In genomic region chr2:113390935-113391334, GRCm38 (mm10) we compare ENCODE assay signal across 9 mouse cellular contexts.
DNase-seq lines count a peak whose midpoint lies in the region; ATAC-seq lines count a peak whose summit lies in the region.
"Had no signal": no experiment of that assay in that cellular context is flagged by ENCODE, and none has a peak within 500 bp of the region (broad histone marks: within the 10 kb centered on the region; RNA-seq: fewer than 3 reads in every experiment).

No protein-coding gene starts in this region.

- H3K27me3 ChIP-seq in forebrain, embryonic 11.5 days (ENCODE audit: control insufficient read depth, insufficient read depth, low read length) = no peaks in the 10 kb centered on the region
- H3K27me3 ChIP-seq in forebrain, embryonic 10.5 days (ENCODE audit: poor library complexity, severe bottlenecking) = no peaks in the 10 kb centered on the region
- no peaks in the 10 kb centered on the region for H3K27me3 ChIP-seq in intestine, embryonic 14.5 days (replicated peaks; ENCODE audit: control insufficient read depth, insufficient read depth, low read length)
- H3K27me3 ChIP-seq: stomach, embryonic 15.5 days had no signal

- DNase-seq in forebrain, embryonic 11.5 days (ENCODE audit: low spot score) = no peak
- DNase-seq in forebrain, embryonic 10.5 days (ENCODE audit: extremely low spot score, low spot score) = no peak
- peak; percentile 51 for DNase-seq in 416B (ENCODE audit: low read depth)
- peak; percentile 34 for DNase-seq in embryo, embryonic 11.5 days (ENCODE audit: low read depth, low spot score)
- no peak for DNase-seq in intestine, embryonic 14.5 days (ENCODE audit: low spot score)
- peak; percentile 62 for DNase-seq in lung, postnatal 36 days
- no peak for DNase-seq in spleen, postnatal 4 days (ENCODE audit: low spot score in 2 of 2)
- no peak for DNase-seq in right cerebral cortex, postnatal 36 days (ENCODE audit: low spot score in 2 of 2)

- ATAC-seq in forebrain, embryonic 11.5 days (replicated peaks; ENCODE audit: low FRiP score) = peak; percentile 69
- ATAC-seq in intestine, embryonic 14.5 days (replicated peaks; ENCODE audit: low FRiP score, low TSS enrichment, low read depth) = peak; percentile 59; the same call in 1 of the 2 replicates

- H3K9me3 ChIP-seq in forebrain, embryonic 11.5 days (ENCODE audit: control insufficient read depth, low read length) = no peaks in the 10 kb centered on the region
- no peaks in the 10 kb centered on the region for H3K9me3 ChIP-seq in forebrain, embryonic 10.5 days
- no peaks in the 10 kb centered on the region for H3K9me3 ChIP-seq in intestine, embryonic 14.5 days (ENCODE audit: control insufficient read depth, low read length)
- H3K9me3 ChIP-seq: stomach, embryonic 15.5 days had no signal

- no peak overlapping the region for H3K4me2 ChIP-seq in forebrain, embryonic 11.5 days (ENCODE audit: low read depth, low read length, severe bottlenecking)
- no peak overlapping the region for H3K4me2 ChIP-seq in intestine, embryonic 14.5 days (ENCODE audit: low read length)
- H3K4me2 ChIP-seq: stomach, embryonic 15.5 days had no signal

- H3K4me3 ChIP-seq in forebrain, embryonic 11.5 days (ENCODE audit: low read depth, low read length) = no peak overlapping the region
- H3K4me3 ChIP-seq in forebrain, embryonic 10.5 days = no peak overlapping the region
- no peak overlapping the region for H3K4me3 ChIP-seq in intestine, embryonic 14.5 days (ENCODE audit: low read depth, low read length)
- H3K4me3 ChIP-seq: stomach, embryonic 15.5 days had no signal

- no peak overlapping the region for H3K9ac ChIP-seq in forebrain, embryonic 11.5 days (ENCODE audit: low read length)
- no peak overlapping the region for H3K9ac ChIP-seq in intestine, embryonic 14.5 days (ENCODE audit: low read length)
- H3K9ac ChIP-seq: stomach, embryonic 15.5 days had no signal

- H3K27ac ChIP-seq in forebrain, embryonic 11.5 days (ENCODE audit: low read depth, low read length) = no peak overlapping the region
- no peak overlapping the region for H3K27ac ChIP-seq in forebrain, embryonic 10.5 days
- H3K27ac ChIP-seq in intestine, embryonic 14.5 days (ENCODE audit: low read depth) = no peak overlapping the region
- H3K27ac ChIP-seq: stomach, embryonic 15.5 days had no signal

- WGBS in forebrain, embryonic 11.5 days = 50% methylated on average over 3 of the region's 3 CpGs
- 48% methylated on average over 3 of the region's 3 CpGs for WGBS in forebrain, embryonic 10.5 days
- 46% methylated on average over 3 of the region's 3 CpGs for WGBS in intestine, embryonic 14.5 days

- H3K4me1 ChIP-seq in forebrain, embryonic 11.5 days (replicated peaks; ENCODE audit: control insufficient read depth, insufficient read depth, low read length) = no peaks in the 10 kb centered on the region
- H3K4me1 ChIP-seq in forebrain, embryonic 10.5 days = no peaks in the 10 kb centered on the region
- no peaks in the 10 kb centered on the region for H3K4me1 ChIP-seq in intestine, embryonic 14.5 days (replicated peaks; ENCODE audit: control insufficient read depth, insufficient read depth, low read length)
- H3K4me1 ChIP-seq: stomach, embryonic 15.5 days had no signal

- H3K36me3 ChIP-seq in forebrain, embryonic 11.5 days (ENCODE audit: control insufficient read depth, insufficient read depth, low read length) = no peaks in the 10 kb centered on the region
- no peaks in the 10 kb centered on the region for H3K36me3 ChIP-seq in forebrain, embryonic 10.5 days (replicated peaks)
- no peaks in the 10 kb centered on the region for H3K36me3 ChIP-seq in intestine, embryonic 14.5 days (ENCODE audit: control insufficient read depth, insufficient read depth, low read length)
- H3K36me3 ChIP-seq: stomach, embryonic 15.5 days had no signal

Comparison
In these comparisons a context has a peak if more than half of its experiments do, and no peak if none do; other contexts are left out.
1. DNase-seq: peak in 416B (single experiment), embryo, embryonic 11.5 days (single experiment) and lung, postnatal 36 days (single experiment); none in forebrain, embryonic 11.5 days (single experiment), forebrain, embryonic 10.5 days (single experiment), intestine, embryonic 14.5 days (single experiment), spleen, postnatal 4 days (0 of 2) and right cerebral cortex, postnatal 36 days (0 of 2).